Mouse (Mus musculus): Measurements from ENCODE around the gene Wipf1.

- TF ChIP-seq POLR2A (IDR thresholded peaks at IDR 0.05; ENCODE audit: low read depth, low read length), result no peak
- no peak for TF ChIP-seq CTCF (IDR thresholded peaks at IDR 0.05; ENCODE audit: borderline replicate concordance, insufficient read depth, low read length)
Observed at GRCm38 (mm10) chr2:73436976-73437375, 92.6 kb downstream of the Wipf1 start.
